Comparison of ENCODE assay signal across 32 mouse cellular contexts in genomic region chr5:34093021-34093420, GRCm38 (mm10).
"Had no signal": no experiment of that assay in that cellular context is flagged by ENCODE, and none has a peak within 500 bp of the region (broad histone marks: within the 10 kb centered on the region; RNA-seq: fewer than 3 reads in every experiment).

No protein-coding gene starts in this region.

- H3K4me2 ChIP-seq: limb, embryonic 12.5 days; limb, embryonic 13.5 days; limb, embryonic 15.5 days; liver, embryonic 11.5 days; liver, embryonic 12.5 days; liver, embryonic 13.5 days; liver, embryonic 15.5 days; lung, embryonic 14.5 days; lung, embryonic 15.5 days; midbrain, embryonic 11.5 days; midbrain, embryonic 12.5 days; midbrain, embryonic 13.5 days; midbrain, embryonic 15.5 days; neural tube, embryonic 12.5 days; neural tube, embryonic 13.5 days had no signal

- H3K36me3 ChIP-seq: limb, embryonic 12.5 days; limb, embryonic 13.5 days; limb, embryonic 15.5 days; liver, embryonic 12.5 days; liver, embryonic 13.5 days; liver, embryonic 15.5 days; lung, embryonic 15.5 days; midbrain, embryonic 10.5 days; midbrain, embryonic 12.5 days; midbrain, embryonic 13.5 days; midbrain, embryonic 15.5 days; neural tube, embryonic 12.5 days; neural tube, embryonic 13.5 days had no signal

- ATAC-seq: liver, embryonic 12.5 days; liver, postnatal 0 days; lung, postnatal 0 days; midbrain, embryonic 13.5 days; midbrain, embryonic 15.5 days; midbrain, embryonic 16.5 days had no signal

- H3K27me3 ChIP-seq: limb, embryonic 15.5 days; lung, embryonic 15.5 days; midbrain, embryonic 12.5 days; midbrain, embryonic 13.5 days; midbrain, embryonic 15.5 days; neural tube, embryonic 12.5 days; neural tube, embryonic 13.5 days had no signal

- H3K27ac ChIP-seq: limb, embryonic 12.5 days; limb, embryonic 13.5 days; limb, embryonic 15.5 days; liver, embryonic 12.5 days; liver, embryonic 13.5 days; liver, embryonic 14.5 days; liver, embryonic 15.5 days; lung, embryonic 15.5 days; macrophage; midbrain, embryonic 10.5 days; midbrain, embryonic 12.5 days; midbrain, embryonic 13.5 days; midbrain, embryonic 15.5 days; neural tube, embryonic 12.5 days; neural tube, embryonic 13.5 days had no signal

- H3K9me3 ChIP-seq: limb, embryonic 12.5 days; limb, embryonic 13.5 days; limb, embryonic 15.5 days; liver, embryonic 12.5 days; liver, embryonic 13.5 days; liver, embryonic 15.5 days; lung, embryonic 15.5 days; midbrain, embryonic 10.5 days; midbrain, embryonic 12.5 days; midbrain, embryonic 13.5 days; midbrain, embryonic 15.5 days; neural tube, embryonic 12.5 days; neural tube, embryonic 13.5 days had no signal

- DNase-seq: left cerebral cortex, postnatal 4 days; liver; liver, embryonic 13.5 days; liver, postnatal 0 days; lung, adult 18-20 months; lung, adult 2 months; lung, embryonic 14.5 days; lung, postnatal 10 days; lung, postnatal 14 days; lung, postnatal 36 days; lung, postnatal 4 days; midbrain, embryonic 14.5 days had no signal

- H3K9ac ChIP-seq: limb, embryonic 12.5 days; limb, embryonic 13.5 days; limb, embryonic 15.5 days; liver, embryonic 12.5 days; liver, embryonic 13.5 days; liver, embryonic 14.5 days; liver, embryonic 15.5 days; liver, postnatal 0 days; lung, embryonic 14.5 days; lung, embryonic 15.5 days; midbrain, embryonic 12.5 days; midbrain, embryonic 13.5 days; midbrain, embryonic 15.5 days; neural tube, embryonic 12.5 days; neural tube, embryonic 13.5 days had no signal

- H3K4me1 ChIP-seq: limb, embryonic 12.5 days; limb, embryonic 13.5 days; limb, embryonic 15.5 days; liver, embryonic 12.5 days; liver, embryonic 13.5 days; liver, embryonic 15.5 days; lung, embryonic 15.5 days; megakaryocyte, embryonic 14.5 days; midbrain, embryonic 10.5 days; midbrain, embryonic 12.5 days; midbrain, embryonic 13.5 days; midbrain, embryonic 15.5 days; neural tube, embryonic 12.5 days; neural tube, embryonic 13.5 days had no signal

- H3K4me3 ChIP-seq: limb, embryonic 12.5 days; limb, embryonic 13.5 days; limb, embryonic 15.5 days; liver, embryonic 12.5 days; liver, embryonic 13.5 days; liver, embryonic 15.5 days; lung, embryonic 15.5 days; megakaryocyte, embryonic 14.5 days; midbrain, embryonic 10.5 days; midbrain, embryonic 12.5 days; midbrain, embryonic 13.5 days; midbrain, embryonic 15.5 days; myocyte; neural tube, embryonic 12.5 days; neural tube, embryonic 13.5 days had no signal
